Mouse (Mus musculus) heart, postnatal 0 days (tissue): ENCODE results near the gene Slc6a5. TPM values are rescaled to one million over a fixed set of nuclear protein-coding genes. Genes with fewer than 3 reads are reported as not detected.

Experiments
- ATAC-seq: fragments of 200-750 bp; cut with Nextera tagmentation; 2 replicates; pipeline ENCODE4 v1.8.0; 2017; ENCODE audit warnings: low read depth, moderate number of reproducible peaks, moderate library complexity; ENCODE audit not compliant: insufficient read depth
- DNase-seq: peaks from one replicate; pipeline ENCODE4 v3.0.0-alpha.2; 2016; ENCODE audit warnings: low spot score
- H3K27ac ChIP-seq: fragments of 300-500 bp; sonication (generic); 2 replicates; pipeline ENCODE4 v1.5.1; 2014; ENCODE audit warnings: low read depth, mild to moderate bottlenecking
- H3K27me3 ChIP-seq: fragments of 300-500 bp; sonication (generic); 2 replicates; pipeline ENCODE4 v1.6.1; 2014; ENCODE audit warnings: low read length, mixed read lengths; ENCODE audit not compliant: control insufficient read depth, insufficient read depth
- H3K36me3 ChIP-seq: fragments of 300-500 bp; sonication (generic); replicated peaks from 2 replicates; pipeline ENCODE4 v1.6.1; 2014; ENCODE audit warnings: low read length, mixed read lengths; ENCODE audit not compliant: control insufficient read depth, insufficient read depth
- H3K4me1 ChIP-seq: fragments of 300-500 bp; sonication (generic); 2 replicates; pipeline ENCODE4 v1.6.1; 2014; ENCODE audit warnings: antibody characterized with exemption; ENCODE audit not compliant: control insufficient read depth, insufficient read depth
- H3K4me2 ChIP-seq: fragments of 300-500 bp; sonication (generic); 2 replicates; pipeline ENCODE4 v1.6.1; 2014; ENCODE audit warnings: low read depth, mild to moderate bottlenecking, low read length, moderate library complexity
- H3K4me3 ChIP-seq: fragments of 300-500 bp; sonication (generic); 2 replicates; pipeline ENCODE4 v1.5.1; 2014; ENCODE audit warnings: low read depth, low read length
- H3K9ac ChIP-seq: fragments of 300-500 bp; sonication (generic); replicated peaks from 2 replicates; pipeline ENCODE4 v1.6.1; 2014; ENCODE audit warnings: low read depth, low read length, mixed read lengths
- H3K9me3 ChIP-seq: fragments of 300-500 bp; sonication (generic); replicated peaks from 2 replicates; pipeline ENCODE4 v1.6.1; 2016; ENCODE audit warnings: low read length; ENCODE audit not compliant: control insufficient read depth
- CTCF ChIP-seq: IDR thresholded peaks from 2 replicates; pipeline ENCODE4 v1.5.1; 2016; ENCODE audit warnings: antibody characterized with exemption, control low read depth, low read depth
- EP300 ChIP-seq: IDR thresholded peaks from 2 replicates; pipeline ENCODE4 v1.6.1; 2016; ENCODE audit warnings: antibody characterized with exemption, low read depth
- WGBS: fragments of 180-500 bp; shearing (Covaris S2); extraction: QIAGEN DNeasy Blood & Tissue Kit; methylation state at CpG from one replicate; pipeline ENCODE4 v1.1.7; 2014; 5-methylcytosine and 5-hydroxymethylcytosine counted together
- polyA plus RNA-seq: library from polyadenylated mRNA; unstranded; fragments of >200 nt; fragmentation: Nextera tagmentation; extraction: Ambion mirVana; gene quantifications from 2 replicates; pipeline ENCODE4 v1.2.1, GENCODE M21; 2015
- total RNA-seq: library from RNA; depleted of rRNA; stranded (reverse); fragments of >200 nt; gene quantifications from 2 replicates; pipeline ENCODE4 v1.2.3, GENCODE M21; 2014; ENCODE audit warnings: low replicate concordance

The Slc6a5 gene
- total and polyA plus RNA-seq, 2 experiments from 2014 or later: not detected

DNA sequence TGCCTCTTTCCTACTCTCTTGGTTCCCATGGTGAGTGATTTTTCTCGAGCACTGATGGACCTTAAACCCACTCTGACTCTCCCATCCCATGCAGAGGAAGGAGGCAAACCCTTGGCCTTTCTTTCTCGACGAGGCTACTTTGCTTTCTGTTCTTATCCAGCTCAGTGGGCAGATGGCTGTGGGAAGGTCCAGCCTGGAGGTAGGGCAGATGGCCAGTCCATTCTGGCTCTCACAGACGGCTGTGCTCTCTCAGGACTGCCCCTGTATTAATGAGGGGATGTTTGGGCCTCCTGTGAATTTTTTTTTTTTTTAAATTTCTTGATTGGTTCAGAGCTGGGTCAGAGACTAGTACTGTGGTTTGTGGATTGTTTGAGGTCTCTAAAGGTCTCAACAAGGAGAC, 59.6 kb downstream of the Slc6a5 start:
- 40% methylated on average over 4 of the region's 4 CpGs for WGBS
- Histone ChIP-seq H3K27me3 (peaks cover 18% of the 10 kb centered on the region), H3K4me1 (no peaks in the 10 kb centered on the region), H3K27ac (no peak overlapping the region), H3K9ac (no peak overlapping the region), H3K9me3 (no peaks in the 10 kb centered on the region), H3K4me3 (no peak overlapping the region), H3K36me3 (no peaks in the 10 kb centered on the region), H3K4me2 (no peak overlapping the region)
- DNase-seq (no peak), ATAC-seq (no peak)
- no peak for TF ChIP-seq EP300
- TF ChIP-seq CTCF: no peak

DNA sequence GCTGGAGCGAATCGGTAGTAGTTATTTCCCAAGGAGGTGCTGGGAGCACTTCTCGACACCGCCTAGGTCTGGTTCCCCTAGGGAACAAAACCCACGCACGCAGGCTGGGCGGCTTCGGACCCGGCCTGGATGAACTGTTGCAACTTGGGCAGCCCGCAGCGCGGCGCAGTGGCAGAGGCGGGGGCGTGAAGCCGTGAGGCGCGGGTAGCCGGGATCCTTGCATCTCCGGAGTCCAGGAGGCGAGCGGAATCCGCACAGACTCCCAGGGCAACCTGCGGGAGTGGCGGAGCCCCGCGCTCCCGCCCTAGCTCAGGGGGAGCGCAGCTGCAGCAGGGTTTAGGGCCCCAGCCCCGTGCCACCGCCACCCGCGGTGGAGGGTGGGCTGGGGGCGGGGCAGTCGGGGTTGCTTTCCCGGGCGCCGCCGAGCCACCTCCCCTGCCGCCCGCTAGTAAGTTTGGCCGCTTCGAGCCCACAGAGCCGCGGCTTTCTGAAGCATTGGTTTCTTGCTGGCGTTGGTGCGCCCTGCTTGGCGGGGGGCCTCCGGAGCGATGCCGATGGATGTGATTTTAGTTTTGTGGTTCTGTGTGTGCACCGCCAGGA, 65.0 kb downstream of the Slc6a5 start, which contains the start of gene Nell1:
Gene Nell1 (plus strand): TSS at position 24 of the 600 bp plus-strand sequence.
- Histone ChIP-seq H3K4me2 (peak within 1 kb of the TSS; percentile 64), H3K36me3 (no peaks in the 10 kb centered on the region), H3K4me3 (peak within 1 kb of the TSS; percentile 50), H3K27ac (no peak within 1 kb of the TSS), H3K27me3 (peaks cover 64% of the 10 kb centered on the region), H3K9ac (no peak within 1 kb of the TSS), H3K9me3 (no peaks in the 10 kb centered on the region), H3K4me1 (peaks cover 6% of the 10 kb centered on the region; the same call in 1 of the 2 replicates)
- no peak for ATAC-seq
- no peak for DNase-seq
- 2% methylated on average over 43 of the region's 52 CpGs for WGBS
- no peak for TF ChIP-seq EP300
- TF ChIP-seq CTCF: no peak

DNA sequence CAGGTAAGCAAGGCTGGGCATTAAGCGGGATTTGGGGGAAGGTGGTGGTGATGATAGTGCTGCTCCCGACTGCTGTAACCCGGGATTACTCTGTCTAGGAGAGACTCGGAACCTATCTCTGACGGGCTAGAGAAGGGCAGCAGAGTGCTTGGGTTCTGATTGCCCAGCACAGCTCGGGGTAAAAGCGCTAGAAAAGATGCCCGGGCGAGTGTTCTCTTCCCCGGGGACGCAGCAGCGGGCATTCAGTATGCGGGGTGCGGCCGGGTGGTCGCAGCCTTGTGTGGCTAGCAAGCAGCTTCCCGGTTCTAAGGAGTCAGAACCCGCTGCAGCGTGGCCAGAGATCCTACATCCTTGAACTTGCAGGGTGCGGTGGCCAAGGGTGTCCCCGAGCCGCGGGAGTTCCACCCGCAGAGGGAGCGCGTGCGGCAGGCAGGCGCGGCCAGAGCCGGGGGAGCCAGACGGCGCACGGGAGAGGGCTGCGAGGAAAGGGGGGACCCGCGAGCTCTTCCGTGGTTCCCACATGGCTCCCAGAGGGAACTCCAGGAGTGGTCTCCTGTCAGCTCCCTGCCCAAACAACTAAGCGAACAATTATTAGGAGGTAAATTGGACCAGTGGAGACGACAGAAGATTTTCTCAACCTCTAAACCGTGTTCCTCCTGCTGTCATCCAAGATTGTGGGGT, 65.6 kb downstream of the Slc6a5 start:
- no peak for TF ChIP-seq CTCF
- no peak for TF ChIP-seq EP300
- H3K9ac ChIP-seq: no peak overlapping the region
- DNase-seq (no peak), ATAC-seq (no peak; the same call in 1 of the 2 replicates)
- H3K4me2 ChIP-seq: peak overlapping the region; percentile 64
- WGBS: 2% methylated on average over 40 of the region's 40 CpGs
- H3K27me3 ChIP-seq: peaks cover 67% of the 10 kb centered on the region
- H3K9me3 ChIP-seq: no peaks in the 10 kb centered on the region
- H3K4me3 ChIP-seq: peak overlapping the region; percentile 50
- no peak overlapping the region for H3K27ac ChIP-seq
- no peaks in the 10 kb centered on the region for H3K36me3 ChIP-seq
- H3K4me1 ChIP-seq: peaks cover 6% of the 10 kb centered on the region; the same call in 1 of the 2 replicates

DNA sequence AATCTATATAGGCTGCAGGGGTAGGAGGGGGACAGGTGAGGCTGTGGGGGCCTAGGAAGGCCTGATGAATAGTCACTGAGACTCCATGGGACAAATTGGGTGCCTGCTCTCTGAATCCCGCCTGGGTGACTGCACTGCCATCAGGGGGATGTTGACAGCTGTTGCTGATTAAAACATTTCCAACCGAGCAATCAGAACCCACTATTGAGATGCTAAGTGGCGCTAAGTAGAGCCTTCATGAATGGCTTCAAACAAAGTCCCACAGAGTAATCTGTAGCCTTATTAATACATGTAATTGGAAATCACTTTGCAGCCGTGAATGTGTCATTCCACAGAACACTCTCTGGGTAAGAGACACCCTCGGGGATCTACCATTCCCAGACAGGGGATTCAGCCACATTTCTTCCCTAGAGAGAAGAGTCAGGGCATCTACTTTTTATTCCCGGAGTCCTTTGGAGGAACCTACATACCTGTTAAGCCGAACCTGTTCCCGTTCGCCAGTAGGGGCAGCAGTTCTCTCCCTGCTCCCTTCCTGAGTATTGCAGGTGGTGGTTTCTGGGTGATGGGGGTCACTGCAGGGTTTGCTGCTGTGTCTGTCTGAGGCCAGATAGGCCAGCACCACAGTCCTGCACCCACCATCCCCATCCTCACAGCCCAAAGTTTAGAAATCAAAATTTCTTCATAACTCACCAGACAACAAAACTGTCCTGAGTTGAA, 71.7 kb downstream of the Slc6a5 start:
- no peak for TF ChIP-seq CTCF
- no peak for TF ChIP-seq EP300
- no peak overlapping the region for H3K9ac ChIP-seq
- WGBS: 10% methylated on average over 9 of the region's 9 CpGs
- no peak overlapping the region for H3K4me3 ChIP-seq
- no peaks in the 10 kb centered on the region for H3K4me1 ChIP-seq
- peaks cover 32% of the 10 kb centered on the region for H3K27me3 ChIP-seq
- H3K36me3 ChIP-seq: no peaks in the 10 kb centered on the region
- DNase-seq: no peak
- no peaks in the 10 kb centered on the region for H3K9me3 ChIP-seq
- ATAC-seq: no peak
- no peak overlapping the region for H3K27ac ChIP-seq
- no peak overlapping the region for H3K4me2 ChIP-seq

DNA sequence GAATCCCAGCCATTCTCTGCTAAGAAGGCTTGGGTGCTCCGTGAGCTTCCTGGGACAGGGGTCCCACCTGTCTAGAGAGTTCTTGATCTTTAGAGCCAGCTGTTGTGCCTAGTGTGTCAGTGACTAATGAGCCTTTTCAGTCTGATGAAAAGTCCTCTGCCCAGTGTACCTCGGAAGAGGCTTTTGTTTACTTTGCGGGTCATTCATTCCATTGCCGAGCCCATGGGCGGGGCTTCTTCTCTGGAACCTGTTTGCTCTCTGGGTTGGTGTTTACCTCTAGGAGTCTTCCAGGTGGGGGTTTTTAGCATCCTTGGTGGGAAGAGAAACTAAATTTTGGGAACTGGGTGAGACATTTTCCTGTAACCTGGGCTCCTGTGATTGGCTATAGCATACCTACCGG, 74.8 kb downstream of the Slc6a5 start:
- Histone ChIP-seq H3K36me3 (no peaks in the 10 kb centered on the region), H3K4me2 (no peak overlapping the region), H3K9me3 (no peaks in the 10 kb centered on the region), H3K4me3 (no peak overlapping the region), H3K4me1 (no peaks in the 10 kb centered on the region), H3K9ac (no peak overlapping the region), H3K27ac (no peak overlapping the region), H3K27me3 (peaks cover 7% of the 10 kb centered on the region; the same call in 1 of the 2 replicates)
- no peak for TF ChIP-seq CTCF
- no peak for TF ChIP-seq EP300
- DNase-seq (no peak), ATAC-seq (no peak)
- 40% methylated on average over 6 of the region's 6 CpGs for WGBS
